Mouse (Mus musculus): ENCODE measurements around the gene Olfml2a. TPM values are rescaled to one million over a fixed set of nuclear protein-coding genes. Genes with fewer than 3 reads are reported as not detected.

The Olfml2a gene
- polyA plus RNA-seq (2015; fragmentation: Nextera tagmentation; extraction: Ambion mirVana) = 4.8 and 5.6 TPM in 2 replicates

- H3K27ac ChIP-seq = no peak within 1 kb of the TSS
- peak within 1 kb of the TSS; percentile 41 for H3K4me3 ChIP-seq
- 7% methylated on average over 30 of the region's 32 CpGs for WGBS
- ATAC-seq (ENCODE audit: borderline replicate concordance, extremely low read depth, low FRiP score, low TSS enrichment) = peak; percentile 77
- H3K9ac ChIP-seq = peak within 1 kb of the TSS; percentile 26; the same call in 1 of the 2 replicates
- no peaks in the 10 kb centered on the region for H3K9me3 ChIP-seq
- H3K27me3 ChIP-seq = no peaks in the 10 kb centered on the region
- H3K4me1 ChIP-seq = peaks cover 11% of the 10 kb centered on the region
- H3K4me2 ChIP-seq = peak within 1 kb of the TSS; percentile 89
- no peaks in the 10 kb centered on the region for H3K36me3 ChIP-seq
These were observed at the start of gene Olfml2a for GRCm38 (mm10) chr2:38931851-38932667. Gene Olfml2a, plus strand, starts transcription at chr2:38931978.

- H3K4me2 ChIP-seq = no peak overlapping the region
- no peak overlapping the region for H3K4me3 ChIP-seq
- H3K36me3 ChIP-seq = no peaks in the 10 kb centered on the region
- H3K27me3 ChIP-seq = no peaks in the 10 kb centered on the region
- ATAC-seq (ENCODE audit: borderline replicate concordance, extremely low read depth, low FRiP score, low TSS enrichment) = no peak
- H3K27ac ChIP-seq = no peak overlapping the region
- no peaks in the 10 kb centered on the region for H3K4me1 ChIP-seq
- no peaks in the 10 kb centered on the region for H3K9me3 ChIP-seq
- H3K9ac ChIP-seq = no peak overlapping the region
These were observed 28.9 kb upstream of the Olfml2a start for GRCm38 (mm10) chr2:38902866-38903265.

GRCm38 (mm10) chr2:38904290-38904689 lies 27.5 kb upstream of the Olfml2a start:
- no peak for ATAC-seq (ENCODE audit: borderline replicate concordance, extremely low read depth, low FRiP score, low TSS enrichment)
- WGBS = 75% methylated on average over 1 of the region's 1 CpGs
- no peak overlapping the region for H3K4me3 ChIP-seq

GRCm38 (mm10) chr2:38906097-38906496 lies 25.7 kb upstream of the Olfml2a start:
- WGBS = 66% methylated on average over 5 of the region's 5 CpGs

More at GRCm38 (mm10) chr2:38904290-38904689, 27.5 kb upstream of the Olfml2a start:
- Histone ChIP-seq H3K27me3 (no peaks in the 10 kb centered on the region), H3K9ac (no peak overlapping the region), H3K9me3 (no peaks in the 10 kb centered on the region), H3K4me1 (no peaks in the 10 kb centered on the region), H3K4me2 (no peak overlapping the region), H3K27ac (no peak overlapping the region), H3K36me3 (no peaks in the 10 kb centered on the region)

GRCm38 (mm10) chr2:38908604-38909003 lies 23.2 kb upstream of the Olfml2a start:
- no peak for ATAC-seq (ENCODE audit: borderline replicate concordance, extremely low read depth, low FRiP score, low TSS enrichment)
- no peaks in the 10 kb centered on the region for H3K36me3 ChIP-seq
- WGBS = 49% methylated on average over 1 of the region's 1 CpGs
- no peaks in the 10 kb centered on the region for H3K27me3 ChIP-seq
- no peaks in the 10 kb centered on the region for H3K4me1 ChIP-seq
- H3K4me3 ChIP-seq = no peak overlapping the region
- H3K4me2 ChIP-seq = no peak overlapping the region
- no peak overlapping the region for H3K27ac ChIP-seq
- H3K9ac ChIP-seq = no peak overlapping the region
- no peaks in the 10 kb centered on the region for H3K9me3 ChIP-seq

More at GRCm38 (mm10) chr2:38906097-38906496, 25.7 kb upstream of the Olfml2a start:
- Histone ChIP-seq H3K36me3 (no peaks in the 10 kb centered on the region), H3K4me3 (no peak overlapping the region), H3K27me3 (no peaks in the 10 kb centered on the region), H3K4me1 (no peaks in the 10 kb centered on the region), H3K4me2 (no peak overlapping the region), H3K9me3 (no peaks in the 10 kb centered on the region), H3K27ac (no peak overlapping the region), H3K9ac (no peak overlapping the region)
- ATAC-seq (ENCODE audit: borderline replicate concordance, extremely low read depth, low FRiP score, low TSS enrichment) = no peak

GRCm38 (mm10) chr2:38914517-38914916 lies 17.3 kb upstream of the Olfml2a start:
- no peak overlapping the region for H3K9ac ChIP-seq
- no peak overlapping the region for H3K27ac ChIP-seq
- H3K4me1 ChIP-seq = no peaks in the 10 kb centered on the region
- 61% methylated on average over 1 of the region's 1 CpGs for WGBS
- H3K4me2 ChIP-seq = no peak overlapping the region
- H3K9me3 ChIP-seq = no peaks in the 10 kb centered on the region
- no peaks in the 10 kb centered on the region for H3K27me3 ChIP-seq
- no peak for ATAC-seq (ENCODE audit: borderline replicate concordance, extremely low read depth, low FRiP score, low TSS enrichment)
- no peak overlapping the region for H3K4me3 ChIP-seq
- no peaks in the 10 kb centered on the region for H3K36me3 ChIP-seq

- H3K36me3 ChIP-seq = no peaks in the 10 kb centered on the region
- H3K4me2 ChIP-seq = no peak overlapping the region
- H3K27me3 ChIP-seq = no peaks in the 10 kb centered on the region
- no peak overlapping the region for H3K4me3 ChIP-seq
- no peaks in the 10 kb centered on the region for H3K9me3 ChIP-seq
- H3K27ac ChIP-seq = no peak overlapping the region
- H3K9ac ChIP-seq = no peak overlapping the region
- ATAC-seq (ENCODE audit: borderline replicate concordance, extremely low read depth, low FRiP score, low TSS enrichment) = no peak
- 30% methylated on average over 4 of the region's 4 CpGs for WGBS
- H3K4me1 ChIP-seq = no peaks in the 10 kb centered on the region
These were observed 16.8 kb upstream of the Olfml2a start for GRCm38 (mm10) chr2:38914965-38915364.

GRCm38 (mm10) chr2:38916947-38917691 lies 14.7 kb upstream of the Olfml2a start:
- H3K27me3 ChIP-seq = peaks cover 3% of the 10 kb centered on the region; the same call in 1 of the 2 replicates
- H3K9ac ChIP-seq = no peak overlapping the region
- H3K4me3 ChIP-seq = no peak overlapping the region
- no peaks in the 10 kb centered on the region for H3K36me3 ChIP-seq
- H3K4me1 ChIP-seq = no peaks in the 10 kb centered on the region
- no peak overlapping the region for H3K27ac ChIP-seq
- 39% methylated on average over 4 of the region's 4 CpGs for WGBS
- no peaks in the 10 kb centered on the region for H3K9me3 ChIP-seq
- no peak for ATAC-seq (ENCODE audit: borderline replicate concordance, extremely low read depth, low FRiP score, low TSS enrichment)
- H3K4me2 ChIP-seq = no peak overlapping the region

GRCm38 (mm10) chr2:38921374-38921773 lies 10.4 kb upstream of the Olfml2a start:
- WGBS = 28% methylated on average over 1 of the region's 1 CpGs
- H3K36me3 ChIP-seq = no peaks in the 10 kb centered on the region
- H3K4me1 ChIP-seq = peaks cover 12% of the 10 kb centered on the region
- ATAC-seq (ENCODE audit: borderline replicate concordance, extremely low read depth, low FRiP score, low TSS enrichment) = no peak
- no peak overlapping the region for H3K4me2 ChIP-seq
- no peak overlapping the region for H3K27ac ChIP-seq
- H3K9me3 ChIP-seq = no peaks in the 10 kb centered on the region
- peaks cover 27% of the 10 kb centered on the region for H3K27me3 ChIP-seq
- no peak overlapping the region for H3K9ac ChIP-seq
- no peak overlapping the region for H3K4me3 ChIP-seq

- no peak overlapping the region for H3K4me3 ChIP-seq
- no peaks in the 10 kb centered on the region for H3K36me3 ChIP-seq
These were observed 8.3 kb upstream of the Olfml2a start for GRCm38 (mm10) chr2:38923471-38923870.

GRCm38 (mm10) chr2:38923911-38924310 lies 7.9 kb upstream of the Olfml2a start:
- Histone ChIP-seq H3K9me3 (no peaks in the 10 kb centered on the region), H3K4me2 (no peak overlapping the region), H3K27ac (no peak overlapping the region), H3K27me3 (peaks cover 27% of the 10 kb centered on the region), H3K4me1 (peaks cover 14% of the 10 kb centered on the region), H3K4me3 (no peak overlapping the region), H3K9ac (no peak overlapping the region), H3K36me3 (no peaks in the 10 kb centered on the region)
- ATAC-seq (ENCODE audit: borderline replicate concordance, extremely low read depth, low FRiP score, low TSS enrichment) = no peak
- WGBS = 66% methylated on average over 2 of the region's 2 CpGs

More at GRCm38 (mm10) chr2:38923471-38923870, 8.3 kb upstream of the Olfml2a start:
- no peak overlapping the region for H3K9ac ChIP-seq
- H3K27me3 ChIP-seq = peaks cover 27% of the 10 kb centered on the region
- peaks cover 14% of the 10 kb centered on the region for H3K4me1 ChIP-seq
- WGBS = 45% methylated on average over 3 of the region's 3 CpGs
- H3K9me3 ChIP-seq = no peaks in the 10 kb centered on the region
- H3K4me2 ChIP-seq = no peak overlapping the region
- no peak overlapping the region for H3K27ac ChIP-seq
- no peak for ATAC-seq (ENCODE audit: borderline replicate concordance, extremely low read depth, low FRiP score, low TSS enrichment)

- no peak for ATAC-seq (ENCODE audit: borderline replicate concordance, extremely low read depth, low FRiP score, low TSS enrichment)
- Histone ChIP-seq H3K27me3 (peaks cover 27% of the 10 kb centered on the region), H3K27ac (no peak overlapping the region), H3K36me3 (no peaks in the 10 kb centered on the region), H3K4me2 (peak overlapping the region; percentile 98), H3K9me3 (no peaks in the 10 kb centered on the region), H3K9ac (no peak overlapping the region), H3K4me1 (peaks cover 14% of the 10 kb centered on the region), H3K4me3 (peak overlapping the region; percentile 93)
- 18% methylated on average over 10 of the region's 10 CpGs for WGBS
These were observed 7.2 kb upstream of the Olfml2a start for GRCm38 (mm10) chr2:38924571-38924970.

Measured in lung, embryonic 15.5 days (tissue).